Mouse (Mus musculus) forebrain, embryonic 11.5 days (tissue): ENCODE results near the gene Ptprm. TPM values are rescaled to one million over a fixed set of nuclear protein-coding genes. Genes with fewer than 3 reads are reported as not detected.

Experiments
- ATAC-seq: fragments of 200-750 bp; cut with Nextera tagmentation; replicated peaks from 2 replicates; pipeline ENCODE4 v1.8.0; 2017; ENCODE audit warnings: moderate TSS enrichment; ENCODE audit not compliant: low FRiP score
- DNase-seq: peaks from one replicate; pipeline ENCODE4 v3.0.0-alpha.2; 2017; ENCODE audit warnings: low spot score
- H3K27ac ChIP-seq: fragments of 300-500 bp; sonication (generic); 2 replicates; pipeline ENCODE4 v1.5.1; 2014; ENCODE audit warnings: low read depth, low read length
- H3K27me3 ChIP-seq: fragments of 300-500 bp; sonication (generic); 2 replicates; pipeline ENCODE4 v1.6.1; 2014; ENCODE audit warnings: mild to moderate bottlenecking, low read length, mixed read lengths; ENCODE audit not compliant: control insufficient read depth, insufficient read depth
- H3K36me3 ChIP-seq: fragments of 300-500 bp; sonication (generic); 2 replicates; pipeline ENCODE4 v1.6.1; 2014; ENCODE audit warnings: mild to moderate bottlenecking, low read length, moderate library complexity, mixed read lengths; ENCODE audit not compliant: control insufficient read depth, insufficient read depth
- H3K4me1 ChIP-seq: fragments of 300-500 bp; sonication (generic); replicated peaks from 2 replicates; pipeline ENCODE4 v1.6.1; 2014; ENCODE audit warnings: low read length, mixed read lengths; ENCODE audit not compliant: control insufficient read depth, insufficient read depth
- H3K4me2 ChIP-seq: fragments of 300-500 bp; sonication (generic); 2 replicates; pipeline ENCODE4 v1.6.1; 2014; ENCODE audit warnings: low read depth, mild to moderate bottlenecking, low read length, moderate library complexity, mixed read lengths; ENCODE audit not compliant: severe bottlenecking
- H3K4me3 ChIP-seq: fragments of 300-500 bp; sonication (generic); 2 replicates; pipeline ENCODE4 v1.5.1; 2014; ENCODE audit warnings: low read depth, low read length
- H3K9ac ChIP-seq: fragments of 300-500 bp; sonication (generic); 2 replicates; pipeline ENCODE4 v1.6.1; 2014; ENCODE audit warnings: low read length
- H3K9me3 ChIP-seq: fragments of 300-500 bp; sonication (generic); 2 replicates; pipeline ENCODE4 v1.6.1; 2016; ENCODE audit warnings: low read length, mixed read lengths; ENCODE audit not compliant: control insufficient read depth
- WGBS: fragments of 180-500 bp; shearing (Covaris S2); extraction: QIAGEN DNeasy Blood & Tissue Kit; methylation state at CpG from one replicate; pipeline ENCODE4 v1.1.7; 2014; 5-methylcytosine and 5-hydroxymethylcytosine counted together
- polyA plus RNA-seq: library from polyadenylated mRNA; unstranded; fragments of >200 nt; fragmentation: Nextera tagmentation; extraction: Ambion mirVana; gene quantifications from 2 replicates; pipeline ENCODE4 v1.2.1, GENCODE M21; 2014

Gene Ptprm
- polyA plus RNA-seq, 1 experiment from 2014 or later, result 11.7 TPM

DNA sequence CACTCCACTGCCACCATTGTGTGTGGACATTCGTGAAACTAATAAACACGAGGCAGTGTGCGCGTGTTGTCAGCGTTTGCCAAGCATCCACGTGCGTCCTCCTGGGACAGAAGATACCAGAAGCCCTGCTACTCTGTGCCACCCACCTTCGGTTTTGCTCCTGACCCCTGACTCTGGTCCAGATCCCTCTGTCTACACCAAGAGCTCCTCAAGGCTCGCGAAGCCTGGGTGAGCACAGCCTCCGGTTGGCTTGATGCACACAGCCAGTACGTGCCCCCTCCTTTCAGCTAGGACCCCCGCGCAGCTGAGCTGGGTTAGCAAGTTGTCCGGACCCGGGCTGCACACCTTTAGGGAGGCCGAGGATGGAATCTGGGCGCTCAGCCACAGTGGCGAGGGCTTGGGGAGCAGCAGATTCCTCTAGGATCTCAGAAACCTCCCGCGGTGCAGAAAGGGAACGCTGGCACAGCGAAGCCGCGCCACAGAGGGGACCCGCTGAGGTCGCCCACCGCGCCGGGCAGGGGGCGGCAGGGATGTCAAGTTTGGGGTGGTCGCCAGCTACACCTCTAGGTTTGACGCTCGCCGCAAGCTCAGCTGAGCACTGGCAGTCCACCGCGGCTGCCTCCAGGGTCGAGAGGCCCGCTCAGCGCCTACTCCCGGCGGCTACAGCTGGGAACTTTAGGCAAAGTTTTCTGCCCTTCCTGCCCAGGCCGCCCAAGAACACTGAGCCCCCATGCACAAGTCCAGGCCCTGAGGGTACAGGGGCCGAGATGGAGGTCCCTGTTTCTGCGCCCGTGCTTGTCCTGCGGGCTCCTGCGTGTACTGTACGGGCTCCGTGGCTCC is 1.1 kb downstream of the Ptprm start:
- H3K27me3 ChIP-seq, result peaks cover 8% of the 10 kb centered on the region; the same call in 1 of the 2 replicates
- peak overlapping the region; percentile 94 for H3K4me2 ChIP-seq
- no peaks in the 10 kb centered on the region for H3K36me3 ChIP-seq
- no peak overlapping the region for H3K27ac ChIP-seq
- peak; percentile 32 for ATAC-seq
- H3K9ac ChIP-seq, result peak overlapping the region; percentile 76
- WGBS, result 3% methylated on average over 50 of the region's 50 CpGs
- peak; percentile 82 for DNase-seq
- no peaks in the 10 kb centered on the region for H3K9me3 ChIP-seq
- peaks cover 4% of the 10 kb centered on the region; the same call in 1 of the 2 replicates for H3K4me1 ChIP-seq
- peak overlapping the region; percentile 66 for H3K4me3 ChIP-seq

DNA sequence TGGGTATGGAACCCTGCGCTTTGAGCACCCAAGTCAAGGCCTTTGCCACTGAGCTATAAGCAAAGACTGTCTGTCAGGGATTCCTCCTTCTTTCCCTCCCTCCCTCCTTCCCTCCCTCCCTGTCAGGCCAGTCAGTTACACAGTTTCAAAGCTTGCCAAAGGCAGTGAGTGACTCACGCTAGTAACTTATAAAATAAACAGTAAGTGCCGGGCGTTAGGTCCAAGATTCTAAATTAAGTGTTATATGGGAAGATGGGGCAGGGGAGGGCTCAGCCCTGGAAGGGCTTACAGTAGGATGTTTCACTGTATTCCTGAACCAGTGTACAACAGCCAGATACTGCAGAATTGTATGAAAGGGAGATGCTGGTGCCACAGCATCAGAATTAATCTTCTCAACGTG is 2.8 kb downstream of the Ptprm start:
- DNase-seq, result no peak
- WGBS, result 64% methylated on average over 5 of the region's 5 CpGs
- Histone ChIP-seq H3K36me3 (no peaks in the 10 kb centered on the region), H3K4me1 (peaks cover 4% of the 10 kb centered on the region; the same call in 1 of the 2 replicates), H3K4me2 (no peak overlapping the region), H3K9ac (no peak overlapping the region), H3K27me3 (peaks cover 8% of the 10 kb centered on the region; the same call in 1 of the 2 replicates), H3K4me3 (no peak overlapping the region), H3K27ac (no peak overlapping the region), H3K9me3 (no peaks in the 10 kb centered on the region)
- no peak for ATAC-seq

DNA sequence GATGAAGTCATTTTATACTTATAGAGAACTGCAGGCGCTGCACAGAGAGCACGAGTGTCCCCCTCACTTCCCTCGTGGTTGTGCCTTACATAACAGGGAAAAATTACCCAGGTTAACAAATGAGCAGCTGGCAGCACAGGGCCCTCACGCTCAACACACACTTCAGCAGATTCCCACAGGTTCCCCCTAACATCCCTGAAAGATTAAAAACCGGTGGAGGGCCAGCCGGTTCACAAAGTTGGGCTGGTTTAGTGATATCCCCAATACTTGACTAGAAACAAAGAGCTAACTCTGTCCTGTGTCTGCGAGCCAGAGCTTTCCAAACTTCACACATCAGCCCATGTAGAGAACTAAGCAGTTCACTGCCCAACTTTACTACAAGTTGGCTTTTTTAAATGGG is 3.7 kb downstream of the Ptprm start:
- Histone ChIP-seq H3K4me3 (no peak overlapping the region), H3K9ac (no peak overlapping the region), H3K9me3 (no peaks in the 10 kb centered on the region), H3K27me3 (peaks cover 2% of the 10 kb centered on the region; the same call in 1 of the 2 replicates), H3K4me1 (peaks cover 4% of the 10 kb centered on the region; the same call in 1 of the 2 replicates), H3K36me3 (no peaks in the 10 kb centered on the region), H3K27ac (no peak overlapping the region), H3K4me2 (no peak overlapping the region)
- 71% methylated on average over 7 of the region's 7 CpGs for WGBS
- ATAC-seq (no peak), DNase-seq (no peak)

DNA sequence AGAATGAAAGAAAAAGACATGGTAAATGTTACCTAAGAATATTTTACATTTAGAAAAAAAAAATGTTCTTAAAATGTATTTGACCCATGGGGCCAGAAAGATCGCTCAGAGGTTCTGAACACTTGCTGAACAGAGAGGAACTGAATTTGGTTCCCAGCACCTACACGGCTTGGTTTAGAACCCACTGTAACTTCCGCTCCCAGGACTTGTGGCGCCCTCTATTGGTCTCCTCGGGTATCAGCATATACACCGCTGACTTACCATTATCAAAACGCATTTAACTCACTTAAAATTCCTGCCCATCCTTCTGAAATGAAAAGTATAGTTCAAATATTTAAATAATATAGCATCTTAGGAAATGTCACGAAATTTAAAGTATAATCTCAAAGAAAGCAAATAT is 4.7 kb downstream of the Ptprm start:
- H3K4me1 ChIP-seq, result peaks cover 4% of the 10 kb centered on the region; the same call in 1 of the 2 replicates
- H3K9ac ChIP-seq, result no peak overlapping the region
- H3K27ac ChIP-seq, result no peak overlapping the region
- H3K4me2 ChIP-seq, result no peak overlapping the region
- ATAC-seq (no peak), DNase-seq (no peak)
- H3K4me3 ChIP-seq, result no peak overlapping the region
- no peaks in the 10 kb centered on the region for H3K9me3 ChIP-seq
- H3K27me3 ChIP-seq, result peaks cover 2% of the 10 kb centered on the region; the same call in 1 of the 2 replicates
- 93% methylated on average over 8 of the region's 8 CpGs for WGBS
- H3K36me3 ChIP-seq, result no peaks in the 10 kb centered on the region

DNA sequence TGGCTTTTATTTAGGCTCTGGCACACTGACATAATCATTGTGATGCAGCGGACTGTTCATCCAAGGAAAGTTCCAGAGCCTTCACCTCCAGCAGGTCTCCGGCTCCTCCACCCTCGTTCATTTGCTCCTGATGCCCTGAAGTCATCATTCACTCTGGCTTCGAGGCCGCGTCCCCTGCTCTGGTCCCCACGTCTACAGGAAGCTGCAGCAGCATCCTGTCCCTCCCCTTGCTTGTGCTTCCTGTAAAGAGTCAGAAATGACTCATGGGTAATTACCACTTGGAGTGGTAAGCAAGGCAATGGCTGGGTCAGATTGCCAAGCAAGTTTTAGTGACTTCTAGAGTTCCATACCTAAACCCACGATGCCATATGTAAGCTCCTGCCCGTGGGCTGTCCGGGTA is 7.3 kb downstream of the Ptprm start:
- Histone ChIP-seq H3K4me1 (no peaks in the 10 kb centered on the region), H3K4me3 (no peak overlapping the region), H3K9me3 (no peaks in the 10 kb centered on the region), H3K36me3 (no peaks in the 10 kb centered on the region), H3K27ac (no peak overlapping the region), H3K9ac (no peak overlapping the region), H3K27me3 (0 out of 2 replicates have a peak, but pooled peaks cover 2% of the 10 kb centered on the region), H3K4me2 (no peak overlapping the region)
- DNase-seq, result no peak
- no peak for ATAC-seq
- 92% methylated on average over 10 of the region's 10 CpGs for WGBS

DNA sequence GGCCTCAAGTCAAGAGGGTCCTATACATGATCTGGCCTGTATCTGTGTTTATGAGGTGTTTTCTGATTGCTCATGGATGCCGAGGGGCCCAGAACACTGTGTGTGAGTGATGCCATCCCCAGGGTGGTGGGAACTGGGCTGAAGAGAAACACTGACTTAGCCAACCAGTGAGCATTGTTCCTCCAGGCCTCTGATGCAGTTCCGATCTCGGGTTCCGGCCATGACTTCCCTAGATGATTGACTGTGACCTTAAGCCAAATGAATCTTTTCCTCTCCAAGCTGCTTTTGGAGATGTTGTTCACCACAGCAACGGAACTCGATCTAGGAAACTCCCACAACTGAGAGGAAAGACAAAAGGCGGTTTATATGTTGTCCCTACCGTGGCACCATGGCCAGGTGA is 9.1 kb downstream of the Ptprm start:
- DNase-seq (no peak), ATAC-seq (no peak)
- H3K27ac ChIP-seq, result no peak overlapping the region
- 90% methylated on average over 8 of the region's 8 CpGs for WGBS
- H3K4me1 ChIP-seq, result no peaks in the 10 kb centered on the region
- no peak overlapping the region for H3K4me2 ChIP-seq
- H3K36me3 ChIP-seq, result no peaks in the 10 kb centered on the region
- H3K27me3 ChIP-seq, result no peaks in the 10 kb centered on the region
- no peak overlapping the region for H3K4me3 ChIP-seq
- no peaks in the 10 kb centered on the region for H3K9me3 ChIP-seq
- no peak overlapping the region for H3K9ac ChIP-seq

DNA sequence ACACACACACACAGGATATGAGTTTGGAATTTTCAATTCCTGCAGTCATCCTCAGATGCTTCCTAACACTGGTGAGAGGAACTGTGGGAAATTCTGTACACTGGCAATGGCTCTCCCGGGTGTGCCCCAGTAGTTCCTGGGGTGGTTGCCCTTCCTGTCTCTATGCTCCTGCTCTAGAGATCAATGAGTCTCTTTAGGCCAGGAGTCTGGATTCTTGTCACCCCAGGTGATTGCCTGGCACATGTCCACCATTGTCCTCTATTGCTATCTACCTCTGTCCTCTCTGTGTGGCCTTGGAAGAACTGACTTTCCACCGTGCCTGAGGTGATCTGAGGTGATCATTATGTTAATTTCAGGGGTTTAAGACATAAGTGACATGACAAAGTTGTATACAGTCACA is 10.8 kb downstream of the Ptprm start:
- H3K4me1 ChIP-seq, result no peaks in the 10 kb centered on the region

DNA sequence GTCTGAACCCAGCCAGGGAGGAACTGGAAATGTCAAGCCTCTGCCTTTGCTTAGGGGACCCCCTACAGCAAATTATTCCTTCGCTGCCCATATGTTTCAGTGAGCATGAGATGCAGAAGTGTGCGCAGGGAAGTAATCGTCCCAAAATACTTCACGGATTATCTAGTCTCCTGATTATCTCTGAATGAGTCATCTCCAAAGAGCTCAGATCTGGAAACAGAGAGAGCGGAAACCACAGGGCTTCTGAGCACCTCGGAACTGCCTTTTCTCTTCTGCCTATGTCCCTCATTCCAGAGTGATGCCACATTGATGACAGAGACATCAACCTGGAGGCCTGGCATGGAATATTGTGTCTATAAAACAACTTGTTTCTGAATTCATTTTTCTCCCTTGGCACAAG is 11.3 kb downstream of the Ptprm start:
- no peaks in the 10 kb centered on the region for H3K4me1 ChIP-seq
- H3K4me2 ChIP-seq, result no peak overlapping the region
- no peak overlapping the region for H3K9ac ChIP-seq
- H3K36me3 ChIP-seq, result no peaks in the 10 kb centered on the region
- ATAC-seq (no peak), DNase-seq (no peak)
- no peaks in the 10 kb centered on the region for H3K27me3 ChIP-seq
- no peak overlapping the region for H3K27ac ChIP-seq
- WGBS, result 88% methylated on average over 6 of the region's 6 CpGs
- no peak overlapping the region for H3K4me3 ChIP-seq
- no peaks in the 10 kb centered on the region for H3K9me3 ChIP-seq

More for the DNA sequence above, 10.8 kb downstream of the Ptprm start:
- no peaks in the 10 kb centered on the region for H3K9me3 ChIP-seq
- DNase-seq, result no peak
- no peak overlapping the region for H3K9ac ChIP-seq
- no peak overlapping the region for H3K4me3 ChIP-seq
- H3K27me3 ChIP-seq, result no peaks in the 10 kb centered on the region
- no peaks in the 10 kb centered on the region for H3K36me3 ChIP-seq
- no peak overlapping the region for H3K4me2 ChIP-seq
- 89% methylated on average over 2 of the region's 2 CpGs for WGBS
- H3K27ac ChIP-seq, result no peak overlapping the region
- no peak for ATAC-seq

DNA sequence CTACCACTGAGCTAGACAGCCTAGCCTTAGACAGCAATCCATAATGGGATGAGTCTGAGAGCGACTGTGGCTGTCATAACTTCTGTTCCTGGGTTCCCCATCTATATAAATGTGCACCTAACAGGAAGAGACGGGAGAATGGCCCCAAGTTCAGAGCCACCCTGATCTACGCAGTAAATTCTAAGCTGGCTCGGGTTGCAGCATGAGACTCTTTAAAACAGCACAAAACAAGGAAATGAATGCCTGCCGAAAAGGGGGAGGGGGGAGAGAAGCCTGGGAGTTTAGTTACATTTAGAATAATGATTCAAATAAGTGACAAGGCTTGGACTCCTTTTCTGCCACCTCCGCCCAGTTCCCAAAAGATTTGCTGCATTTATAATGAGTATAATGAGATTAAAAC is 13.9 kb downstream of the Ptprm start:
- H3K9me3 ChIP-seq, result no peaks in the 10 kb centered on the region
- H3K36me3 ChIP-seq, result no peaks in the 10 kb centered on the region
- WGBS, result 82% methylated on average over 6 of the region's 6 CpGs
- no peak overlapping the region for H3K27ac ChIP-seq
- H3K9ac ChIP-seq, result no peak overlapping the region
- H3K4me1 ChIP-seq, result no peaks in the 10 kb centered on the region
- H3K4me3 ChIP-seq, result no peak overlapping the region
- ATAC-seq, result no peak
- H3K27me3 ChIP-seq, result no peaks in the 10 kb centered on the region
- no peak overlapping the region for H3K4me2 ChIP-seq
- DNase-seq, result no peak
